Mouse (Mus musculus) ES-Bruce4 (cell line): ENCODE measurements around the gene Ap1ar. TPM values are rescaled to one million over a fixed set of nuclear protein-coding genes. Genes with fewer than 3 reads are reported as not detected.

ENCODE experiments used
- H3K27ac ChIP-seq: 2 replicates; pipeline ENCODE4 v1.5.1; 2012; ENCODE audit warnings: low read length, inconsistent platforms; ENCODE audit not compliant: insufficient read depth
- H3K27me3 ChIP-seq: 2 replicates; pipeline ENCODE4 v1.6.1; 2012; ENCODE audit warnings: mild to moderate bottlenecking, low read length, inconsistent platforms; ENCODE audit not compliant: control insufficient read depth, poor library complexity, insufficient read depth, severe bottlenecking
- H3K36me3 ChIP-seq: 2 replicates; pipeline ENCODE4 v1.6.1; 2012; ENCODE audit warnings: inconsistent platforms, mild to moderate bottlenecking, low read length, moderate library complexity; ENCODE audit not compliant: control insufficient read depth, poor library complexity, insufficient read depth, severe bottlenecking
- H3K4me1 ChIP-seq: one replicate; pipeline ENCODE4 v1.8.1; 2011; ENCODE audit warnings: low read length; ENCODE audit not compliant: control insufficient read depth, insufficient read depth
- H3K4me3 ChIP-seq: 2 replicates; pipeline ENCODE4 v1.5.1; 2011; ENCODE audit warnings: low read depth, mild to moderate bottlenecking, low read length
- H3K9ac ChIP-seq: 2 replicates; pipeline ENCODE4 v1.6.1; 2012; ENCODE audit warnings: low read depth, mild to moderate bottlenecking, inconsistent platforms; ENCODE audit not compliant: poor library complexity, severe bottlenecking
- H3K9me3 ChIP-seq: replicated peaks from 2 replicates; pipeline ENCODE4 v1.6.1; 2012; ENCODE audit warnings: mild to moderate bottlenecking, low read length, inconsistent platforms; ENCODE audit not compliant: control insufficient read depth, poor library complexity, insufficient read depth, severe bottlenecking
- CTCF ChIP-seq: IDR thresholded peaks from one replicate; pipeline ENCODE4 v1.8.1; 2011; ENCODE audit warnings: low read depth, low read length
- EP300 ChIP-seq: IDR thresholded peaks from 2 replicates; pipeline ENCODE4 v1.6.1; 2011; ENCODE audit warnings: low read depth, low read length; ENCODE audit not compliant: insufficient read depth
- POLR2A ChIP-seq: IDR thresholded peaks from one replicate; pipeline ENCODE4 v1.8.1; 2011; ENCODE audit warnings: low read length; ENCODE audit not compliant: insufficient read depth
- polyA plus RNA-seq: library from polyadenylated mRNA; stranded (reverse); fragments of >200 nt; gene quantifications from 2 replicates; pipeline ENCODE4 v1.2.4, GENCODE M21; 2011; ENCODE audit warnings: low read depth; ENCODE audit not compliant: missing spikeins, insufficient read depth, insufficient read length

Gene Ap1ar
- polyA plus RNA-seq, 1 experiment, result 61.7 TPM

DNA sequence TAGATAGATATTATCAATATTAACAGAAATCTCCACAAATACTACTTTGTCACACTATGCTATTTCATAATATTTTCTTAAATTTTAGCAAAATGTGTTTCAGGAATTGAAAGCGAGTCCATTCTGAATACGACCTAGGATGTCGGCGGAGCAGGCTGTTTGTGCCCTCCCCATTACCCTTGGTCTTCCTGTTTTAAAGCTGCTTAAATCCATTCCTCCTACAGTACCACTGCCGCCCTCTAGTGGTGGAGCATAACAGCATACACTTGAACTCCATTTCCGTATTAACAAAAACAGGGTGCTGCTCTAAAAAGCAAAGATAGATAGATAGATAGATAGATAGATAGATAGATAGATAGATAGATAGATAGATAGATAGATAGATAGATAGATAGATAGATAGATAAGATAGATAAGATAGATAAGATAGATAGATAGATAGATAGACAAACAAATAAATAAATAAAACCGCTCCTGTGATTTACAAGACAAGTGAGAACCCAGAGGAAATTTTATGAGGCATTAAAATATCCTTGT is 74.2 kb downstream of the Ap1ar start:
- H3K9me3 ChIP-seq, result no peaks in the 10 kb centered on the region
- H3K4me3 ChIP-seq, result no peak overlapping the region
- no peak overlapping the region for H3K9ac ChIP-seq
- no peaks in the 10 kb centered on the region for H3K36me3 ChIP-seq
- no peaks in the 10 kb centered on the region for H3K27me3 ChIP-seq
- peak; percentile 50 for TF ChIP-seq CTCF
- no peak for TF ChIP-seq EP300
- TF ChIP-seq POLR2A, result no peak
- H3K27ac ChIP-seq, result no peak overlapping the region
- H3K4me1 ChIP-seq, result no peaks in the 10 kb centered on the region

DNA sequence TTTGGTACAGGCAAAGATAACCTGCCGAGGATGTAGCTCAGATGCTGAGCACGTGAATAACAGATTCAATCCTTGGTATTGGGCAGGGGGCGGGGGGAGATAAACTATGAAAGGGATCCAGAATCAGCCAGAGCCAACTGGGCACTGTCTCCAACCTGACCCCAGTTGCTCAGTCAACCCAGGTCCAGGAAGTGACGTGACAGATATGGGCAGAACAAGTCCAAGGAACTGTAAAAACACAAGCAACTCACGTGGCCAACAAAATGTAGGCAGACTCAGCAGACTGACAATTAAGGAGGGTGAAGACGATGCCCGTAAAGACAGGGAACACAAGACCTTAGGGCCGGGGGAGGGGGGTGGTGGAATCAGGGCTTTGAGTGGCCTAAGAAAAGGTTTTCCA is 74.9 kb downstream of the Ap1ar start:
- H3K4me1 ChIP-seq, result no peaks in the 10 kb centered on the region
- no peak overlapping the region for H3K4me3 ChIP-seq
- TF ChIP-seq POLR2A (no peak), EP300 (no peak), CTCF (no peak)
- no peak overlapping the region for H3K27ac ChIP-seq
- no peak overlapping the region for H3K9ac ChIP-seq
- no peaks in the 10 kb centered on the region for H3K36me3 ChIP-seq
- H3K27me3 ChIP-seq, result no peaks in the 10 kb centered on the region
- H3K9me3 ChIP-seq, result no peaks in the 10 kb centered on the region

DNA sequence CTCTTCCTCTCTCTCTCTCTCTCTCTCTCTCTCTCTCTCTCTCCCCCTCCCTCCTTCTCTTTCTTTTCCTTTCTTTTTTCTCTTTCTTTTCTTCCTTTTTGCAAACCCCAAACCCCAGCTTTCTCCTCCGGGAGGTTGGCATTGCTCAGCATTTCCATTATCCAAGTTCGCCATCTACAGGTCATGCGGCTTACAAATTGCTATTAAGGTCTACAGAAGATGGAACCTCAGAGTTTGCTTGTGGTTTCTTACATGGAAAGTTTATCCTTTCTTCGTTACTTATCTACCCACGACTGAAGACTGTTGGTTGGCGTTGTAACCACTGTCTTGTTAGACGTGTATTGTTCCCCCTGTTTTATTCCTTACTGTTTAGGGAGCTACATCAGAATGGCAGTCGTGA is 78.1 kb downstream of the Ap1ar start:
- Histone ChIP-seq H3K9me3 (no peaks in the 10 kb centered on the region), H3K27me3 (no peaks in the 10 kb centered on the region; the same call in 1 of the 2 replicates), H3K4me3 (no peak overlapping the region), H3K27ac (no peak overlapping the region), H3K9ac (no peak overlapping the region), H3K36me3 (no peaks in the 10 kb centered on the region), H3K4me1 (no peaks in the 10 kb centered on the region)
- TF ChIP-seq CTCF, result peak; percentile 23
- no peak for TF ChIP-seq EP300
- TF ChIP-seq POLR2A, result no peak

DNA sequence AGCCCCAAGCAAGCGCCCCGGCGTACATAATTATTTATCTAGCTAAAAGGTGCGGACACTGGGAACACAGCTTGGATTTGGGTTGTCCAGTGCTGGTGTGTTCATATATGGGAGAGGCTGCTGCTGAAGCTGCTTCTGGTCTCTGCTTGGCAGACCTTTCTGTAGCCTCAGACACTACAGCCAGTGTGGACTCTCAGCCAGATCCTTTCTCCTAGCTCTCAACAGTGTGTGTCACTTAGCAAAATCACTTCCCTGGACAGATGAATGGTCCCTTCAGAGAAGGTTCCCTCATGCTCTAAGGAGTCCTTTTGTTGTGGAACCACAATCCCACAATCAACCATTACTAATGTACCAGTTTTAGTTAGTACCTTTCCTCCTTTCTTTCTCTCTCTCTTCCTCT is 78.5 kb downstream of the Ap1ar start:
- Histone ChIP-seq H3K27ac (no peak overlapping the region), H3K9me3 (no peaks in the 10 kb centered on the region), H3K4me1 (no peaks in the 10 kb centered on the region), H3K27me3 (no peaks in the 10 kb centered on the region; the same call in 1 of the 2 replicates), H3K36me3 (no peaks in the 10 kb centered on the region), H3K4me3 (no peak overlapping the region), H3K9ac (no peak overlapping the region)
- TF ChIP-seq CTCF, result no peak
- TF ChIP-seq EP300, result no peak
- TF ChIP-seq POLR2A, result no peak

DNA sequence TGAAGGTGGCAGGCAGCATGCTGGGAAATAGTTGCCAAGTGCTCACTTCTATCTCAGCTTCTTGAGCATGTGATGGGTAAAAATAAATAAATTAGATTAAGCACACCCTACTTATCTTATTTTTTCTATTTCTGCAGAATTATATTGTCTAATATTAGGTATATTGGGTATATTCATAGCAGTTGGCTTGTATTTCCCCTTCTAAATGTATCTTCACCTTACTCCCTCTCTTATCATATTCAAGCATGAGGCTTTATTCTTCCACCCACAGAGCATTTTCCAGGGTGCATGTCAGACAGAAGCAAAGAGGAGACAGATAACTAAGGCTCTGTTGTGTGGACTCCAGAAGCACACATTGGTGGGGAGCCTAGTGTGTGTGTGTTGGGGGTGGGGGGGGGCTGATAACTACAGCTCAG is 79.4 kb downstream of the Ap1ar start:
- TF ChIP-seq EP300 (no peak), CTCF (no peak), POLR2A (no peak)
- Histone ChIP-seq H3K36me3 (no peaks in the 10 kb centered on the region), H3K4me1 (no peaks in the 10 kb centered on the region), H3K27ac (no peak overlapping the region), H3K9me3 (no peaks in the 10 kb centered on the region), H3K27me3 (no peaks in the 10 kb centered on the region; the same call in 1 of the 2 replicates), H3K4me3 (no peak overlapping the region), H3K9ac (no peak overlapping the region)

Other genes starting within 250 kb of the Ap1ar start
- not detected in 2 replicates for gene Neurog2, start 204.4 kb downstream of the Ap1ar start, polyA plus RNA-seq
- 1.2 TPM in 2 replicates for gene Alpk1, start 57.0 kb downstream of the Ap1ar start, polyA plus RNA-seq
- 0.54 TPM in 1 of 2 replicates, not detected in the other for gene Tifa, start 47.7 kb downstream of the Ap1ar start, polyA plus RNA-seq
- gene Fam241a, start 58.8 kb upstream of the Ap1ar start, polyA plus RNA-seq, result 2.5 and 3.3 TPM in 2 replicates